Mouse (Mus musculus) ES-Bruce4 (cell line): Measurements from ENCODE around the gene Wdpcp. TPM values are rescaled to one million over a fixed set of nuclear protein-coding genes. Genes with fewer than 3 reads are reported as not detected.

Experiments
- H3K27ac ChIP-seq: 2 replicates; pipeline ENCODE4 v1.5.1; 2012; ENCODE audit warnings: low read length, inconsistent platforms; ENCODE audit not compliant: insufficient read depth
- H3K27me3 ChIP-seq: 2 replicates; pipeline ENCODE4 v1.6.1; 2012; ENCODE audit warnings: mild to moderate bottlenecking, low read length, inconsistent platforms; ENCODE audit not compliant: control insufficient read depth, poor library complexity, insufficient read depth, severe bottlenecking
- H3K36me3 ChIP-seq: 2 replicates; pipeline ENCODE4 v1.6.1; 2012; ENCODE audit warnings: inconsistent platforms, mild to moderate bottlenecking, low read length, moderate library complexity; ENCODE audit not compliant: control insufficient read depth, poor library complexity, insufficient read depth, severe bottlenecking
- H3K4me1 ChIP-seq: one replicate; pipeline ENCODE4 v1.8.1; 2011; ENCODE audit warnings: low read length; ENCODE audit not compliant: control insufficient read depth, insufficient read depth
- H3K4me3 ChIP-seq: 2 replicates; pipeline ENCODE4 v1.5.1; 2011; ENCODE audit warnings: low read depth, mild to moderate bottlenecking, low read length
- H3K9ac ChIP-seq: 2 replicates; pipeline ENCODE4 v1.6.1; 2012; ENCODE audit warnings: low read depth, mild to moderate bottlenecking, inconsistent platforms; ENCODE audit not compliant: poor library complexity, severe bottlenecking
- H3K9me3 ChIP-seq: replicated peaks from 2 replicates; pipeline ENCODE4 v1.6.1; 2012; ENCODE audit warnings: mild to moderate bottlenecking, low read length, inconsistent platforms; ENCODE audit not compliant: control insufficient read depth, poor library complexity, insufficient read depth, severe bottlenecking
- CTCF ChIP-seq: IDR thresholded peaks from one replicate; pipeline ENCODE4 v1.8.1; 2011; ENCODE audit warnings: low read depth, low read length
- EP300 ChIP-seq: IDR thresholded peaks from 2 replicates; pipeline ENCODE4 v1.6.1; 2011; ENCODE audit warnings: low read depth, low read length; ENCODE audit not compliant: insufficient read depth
- POLR2A ChIP-seq: IDR thresholded peaks from one replicate; pipeline ENCODE4 v1.8.1; 2011; ENCODE audit warnings: low read length; ENCODE audit not compliant: insufficient read depth
- polyA plus RNA-seq: library from polyadenylated mRNA; stranded (reverse); fragments of >200 nt; gene quantifications from 2 replicates; pipeline ENCODE4 v1.2.4, GENCODE M21; 2011; ENCODE audit warnings: low read depth; ENCODE audit not compliant: missing spikeins, insufficient read depth, insufficient read length

Gene Wdpcp
- polyA plus RNA-seq, 1 experiment: 1.7 TPM

- Histone ChIP-seq H3K4me3 (peak overlapping the region; percentile 76), H3K9ac (peak overlapping the region; percentile 72), H3K27me3 (no peaks in the 10 kb centered on the region), H3K36me3 (no peaks in the 10 kb centered on the region), H3K4me1 (no peaks in the 10 kb centered on the region), H3K9me3 (no peaks in the 10 kb centered on the region), H3K27ac (no peak overlapping the region)
- TF ChIP-seq EP300 (no peak), POLR2A (no peak), CTCF (no peak)
Measured at GRCm38 (mm10) chr11:21570973-21571372, 1.1 kb upstream of the Wdpcp start.

GRCm38 (mm10) chr11:21581472-21581871 is 9.4 kb downstream of the Wdpcp start:
- no peaks in the 10 kb centered on the region for H3K9me3 ChIP-seq
- TF ChIP-seq POLR2A (no peak), EP300 (no peak), CTCF (no peak)
- H3K4me1 ChIP-seq: peaks cover 2% of the 10 kb centered on the region

GRCm38 (mm10) chr11:21583286-21583685 is 11.3 kb downstream of the Wdpcp start:
- Histone ChIP-seq H3K27ac (no peak overlapping the region), H3K4me1 (peaks cover 2% of the 10 kb centered on the region), H3K4me3 (no peak overlapping the region), H3K9ac (no peak overlapping the region), H3K27me3 (no peaks in the 10 kb centered on the region), H3K9me3 (no peaks in the 10 kb centered on the region), H3K36me3 (no peaks in the 10 kb centered on the region)
- no peak for TF ChIP-seq POLR2A
- TF ChIP-seq EP300: no peak
- no peak for TF ChIP-seq CTCF

More at GRCm38 (mm10) chr11:21581472-21581871, 9.4 kb downstream of the Wdpcp start:
- Histone ChIP-seq H3K36me3 (no peaks in the 10 kb centered on the region), H3K4me3 (no peak overlapping the region), H3K27ac (no peak overlapping the region), H3K27me3 (no peaks in the 10 kb centered on the region), H3K9ac (no peak overlapping the region)

GRCm38 (mm10) chr11:21602497-21602896 is 30.5 kb downstream of the Wdpcp start:
- Histone ChIP-seq H3K27me3 (no peaks in the 10 kb centered on the region), H3K9ac (no peak overlapping the region), H3K36me3 (no peaks in the 10 kb centered on the region), H3K27ac (no peak overlapping the region), H3K4me3 (no peak overlapping the region), H3K4me1 (no peaks in the 10 kb centered on the region), H3K9me3 (no peaks in the 10 kb centered on the region)
- TF ChIP-seq POLR2A (no peak), CTCF (no peak), EP300 (no peak)

- H3K27ac ChIP-seq: no peak overlapping the region
- H3K36me3 ChIP-seq: no peaks in the 10 kb centered on the region
- no peak overlapping the region for H3K4me3 ChIP-seq
- no peaks in the 10 kb centered on the region for H3K9me3 ChIP-seq
- no peaks in the 10 kb centered on the region for H3K4me1 ChIP-seq
- H3K27me3 ChIP-seq: no peaks in the 10 kb centered on the region
- H3K9ac ChIP-seq: no peak overlapping the region
- TF ChIP-seq POLR2A (no peak), CTCF (no peak), EP300 (no peak)
Measured at GRCm38 (mm10) chr11:21615915-21616314, 43.9 kb downstream of the Wdpcp start.

GRCm38 (mm10) chr11:21634171-21634907 is 62.3 kb downstream of the Wdpcp start:
- no peak for TF ChIP-seq EP300
- no peak for TF ChIP-seq POLR2A
- peak; percentile 34 for TF ChIP-seq CTCF
- 0 out of 2 replicates have a peak overlapping the region, but pooled peaks have one; percentile 61 for H3K9ac ChIP-seq

More at GRCm38 (mm10) chr11:21634171-21634907, 62.3 kb downstream of the Wdpcp start:
- Histone ChIP-seq H3K36me3 (no peaks in the 10 kb centered on the region), H3K9me3 (no peaks in the 10 kb centered on the region; the same call in 1 of the 2 replicates), H3K4me1 (no peaks in the 10 kb centered on the region), H3K27me3 (no peaks in the 10 kb centered on the region), H3K4me3 (peak overlapping the region; percentile 65), H3K27ac (no peak overlapping the region)
